Mouse (Mus musculus) urinary bladder, postnatal 36 days (tissue): ENCODE measurements at regions not wholly inside any gene's neighbourhood (a gene's known extent, or its start where the extent isn't known, plus 50 kb on each side); places are given as distances from the start of the nearest gene placed in this dataset.

ENCODE experiments used
- DNase-seq, 2 experiments: peaks; one replicate each; pipeline ENCODE4 v3.0.0; 2022; ENCODE audit warnings: low spot score in 2 of 2, mixed read lengths in 1 of 2

- DNase-seq, result no peak
Measured at GRCm38 (mm10) chr1:12318029-12318428, 904.1 kb downstream of the A830018L16Rik start.

- DNase-seq, result no peak
Measured at GRCm38 (mm10) chr1:12334186-12334585, 920.3 kb downstream of the A830018L16Rik start.

GRCm38 (mm10) chr1:12344726-12345438, 931.0 kb downstream of the A830018L16Rik start:
- no peak for DNase-seq

GRCm38 (mm10) chr1:12345439-12345819, 931.5 kb downstream of the A830018L16Rik start:
- DNase-seq, result no peak

GRCm38 (mm10) chr1:12354531-12354930, 940.6 kb downstream of the A830018L16Rik start:
- no peak for DNase-seq

GRCm38 (mm10) chr1:12367872-12368271, 954.0 kb downstream of the A830018L16Rik start:
- no peak for DNase-seq

GRCm38 (mm10) chr1:12372968-12373367, 959.1 kb downstream of the A830018L16Rik start:
- DNase-seq, result no peak

- peak in 1 of 2 experiments; percentile 13 for DNase-seq
Measured at GRCm38 (mm10) chr1:12398146-12398884, 984.4 kb downstream of the A830018L16Rik start.

GRCm38 (mm10) chr1:12405391-12406270, 991.7 kb downstream of the A830018L16Rik start:
- peak in 1 of 2 experiments; percentile 3 for DNase-seq

- DNase-seq, result no peak
Measured at GRCm38 (mm10) chr1:12409738-12410523, 996.0 kb downstream of the A830018L16Rik start.

GRCm38 (mm10) chr1:12410524-12410886, 996.6 kb downstream of the A830018L16Rik start:
- no peak for DNase-seq

- no peak for DNase-seq
Measured at GRCm38 (mm10) chr1:12424510-12424909, 1010.6 kb downstream of the A830018L16Rik start.

- no peak for DNase-seq
Measured at GRCm38 (mm10) chr1:12437894-12438293, 1024.0 kb downstream of the A830018L16Rik start.

GRCm38 (mm10) chr1:12466255-12466654, 1052.3 kb downstream of the A830018L16Rik start:
- DNase-seq, result no peak

- DNase-seq, result no peak
Measured at GRCm38 (mm10) chr1:12478983-12479763, 1065.3 kb downstream of the A830018L16Rik start.

GRCm38 (mm10) chr1:12500442-12500841, 1086.5 kb downstream of the A830018L16Rik start:
- peak in 1 of 2 experiments; percentile 5 for DNase-seq

- no peak for DNase-seq
Measured at GRCm38 (mm10) chr1:12507997-12508396, 1094.1 kb downstream of the A830018L16Rik start.

- DNase-seq, result no peak
Measured at GRCm38 (mm10) chr1:12510129-12510816, 1096.4 kb downstream of the A830018L16Rik start.

GRCm38 (mm10) chr1:12519601-12520000, 1105.7 kb downstream of the A830018L16Rik start:
- no peak for DNase-seq

GRCm38 (mm10) chr1:12555859-12556258, 1142.0 kb downstream of the A830018L16Rik start:
- no peak for DNase-seq
